Mouse (Mus musculus) ES-E14 (cell line): ENCODE measurements around the gene Abhd15.

Experiments used
- MAFK ChIP-seq: IDR thresholded peaks from 2 replicates; pipeline ENCODE4 v1.6.1; 2014; ENCODE audit warnings: mild to moderate bottlenecking, low read depth, low read length, inconsistent platforms; ENCODE audit not compliant: insufficient read depth
- ZC3H11A ChIP-seq: IDR thresholded peaks from 2 replicates; pipeline ENCODE4 v1.6.1; 2012; ENCODE audit warnings: low read depth, mild to moderate bottlenecking, inconsistent platforms, low read length, borderline replicate concordance
- ZNF384 ChIP-seq: IDR thresholded peaks from 2 replicates; pipeline ENCODE4 v1.6.1; 2012; ENCODE audit warnings: low read depth, low read length, inconsistent platforms

- TF ChIP-seq MAFK (no peak), ZC3H11A (peak; percentile 56; the same call in 1 of the 2 replicates), ZNF384 (no peak)
Observed at GRCm38 (mm10) chr11:77491123-77491501, 23.8 kb upstream of the Abhd15 start.
